Mouse (Mus musculus): ENCODE results near the gene Tmem38b. TPM values are rescaled to one million over a fixed set of nuclear protein-coding genes. Genes with fewer than 3 reads are reported as not detected.

Tmem38b gene
- polyA plus RNA-seq, 1 experiment, result not detected

DNA sequence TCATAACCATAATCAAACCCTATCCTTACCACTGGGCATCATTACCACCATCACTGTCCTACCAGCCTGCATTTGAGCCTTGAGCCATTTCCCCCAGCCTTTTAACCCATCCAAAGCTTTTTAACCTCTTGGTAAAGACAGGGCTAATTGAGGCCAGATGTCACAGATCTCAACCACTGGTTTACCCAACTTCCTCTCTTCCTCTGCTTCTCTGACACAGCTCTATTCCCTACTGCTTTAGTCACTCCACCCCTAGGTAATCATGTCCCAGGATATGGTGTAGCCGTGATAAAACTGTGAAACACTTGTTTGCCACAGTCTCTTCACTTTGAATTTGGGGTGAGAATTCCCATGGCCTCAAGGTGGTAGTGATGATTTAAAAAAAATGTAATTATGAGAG, 69.5 kb downstream of the Tmem38b start:
- Histone ChIP-seq H3K4me1 (ENCODE audit: control insufficient read depth, insufficient read depth, low read length) (no peaks in the 10 kb centered on the region), H3K4me3 (ENCODE audit: insufficient read depth, low read depth, low read length) (no peak overlapping the region), H3K27ac (ENCODE audit: insufficient read depth, low read depth, low read length) (no peak overlapping the region)
- TF ChIP-seq POLR2A (IDR thresholded peaks at IDR 0.05; ENCODE audit: insufficient read depth, low read depth, low read length) (no peak), CTCF (IDR thresholded peaks at IDR 0.05; ENCODE audit: insufficient read depth, low read depth, low read length) (no peak)
- 91% methylated on average over 1 of the region's 1 CpGs for WGBS

DNA sequence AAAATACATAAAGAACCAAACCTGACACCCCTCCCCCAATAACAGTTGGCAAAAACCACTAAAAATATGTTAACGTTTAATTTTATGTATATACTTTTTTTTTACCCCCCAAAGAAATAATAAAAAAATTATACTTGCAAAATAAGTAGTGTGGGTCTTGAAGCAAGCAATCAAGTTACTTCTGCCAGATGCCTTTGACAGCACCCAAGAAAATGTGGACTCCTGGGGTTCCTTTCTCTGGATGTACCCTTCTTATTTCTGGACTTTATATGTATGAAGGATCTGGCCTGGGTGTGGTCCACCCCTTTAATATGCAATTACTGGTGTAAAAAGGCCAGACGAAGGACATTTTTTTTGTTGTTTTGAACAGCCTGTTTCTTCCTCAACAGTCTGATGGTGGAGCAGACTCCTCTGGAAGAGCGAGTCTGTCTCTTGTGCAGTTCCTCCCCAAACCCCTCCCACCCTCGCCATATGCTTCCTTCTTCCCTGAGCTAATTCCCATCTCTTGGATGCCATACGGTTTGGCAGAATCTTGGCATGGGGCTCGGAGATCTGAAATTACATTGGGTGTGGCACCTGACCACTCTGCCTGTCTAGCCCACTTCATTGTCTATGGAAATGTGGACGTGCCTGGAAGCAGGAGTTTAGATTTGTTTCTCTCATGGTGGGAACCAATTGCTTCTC, 70.4 kb downstream of the Tmem38b start:
- 88% methylated on average over 7 of the region's 7 CpGs for WGBS
- H3K27ac ChIP-seq (ENCODE audit: insufficient read depth, low read depth, low read length), result no peak overlapping the region
- H3K4me1 ChIP-seq (ENCODE audit: control insufficient read depth, insufficient read depth, low read length), result no peaks in the 10 kb centered on the region
- no peak overlapping the region for H3K4me3 ChIP-seq (ENCODE audit: insufficient read depth, low read depth, low read length)
- TF ChIP-seq POLR2A (IDR thresholded peaks at IDR 0.05; ENCODE audit: insufficient read depth, low read depth, low read length), result no peak
- TF ChIP-seq CTCF (IDR thresholded peaks at IDR 0.05; ENCODE audit: insufficient read depth, low read depth, low read length), result no peak

DNA sequence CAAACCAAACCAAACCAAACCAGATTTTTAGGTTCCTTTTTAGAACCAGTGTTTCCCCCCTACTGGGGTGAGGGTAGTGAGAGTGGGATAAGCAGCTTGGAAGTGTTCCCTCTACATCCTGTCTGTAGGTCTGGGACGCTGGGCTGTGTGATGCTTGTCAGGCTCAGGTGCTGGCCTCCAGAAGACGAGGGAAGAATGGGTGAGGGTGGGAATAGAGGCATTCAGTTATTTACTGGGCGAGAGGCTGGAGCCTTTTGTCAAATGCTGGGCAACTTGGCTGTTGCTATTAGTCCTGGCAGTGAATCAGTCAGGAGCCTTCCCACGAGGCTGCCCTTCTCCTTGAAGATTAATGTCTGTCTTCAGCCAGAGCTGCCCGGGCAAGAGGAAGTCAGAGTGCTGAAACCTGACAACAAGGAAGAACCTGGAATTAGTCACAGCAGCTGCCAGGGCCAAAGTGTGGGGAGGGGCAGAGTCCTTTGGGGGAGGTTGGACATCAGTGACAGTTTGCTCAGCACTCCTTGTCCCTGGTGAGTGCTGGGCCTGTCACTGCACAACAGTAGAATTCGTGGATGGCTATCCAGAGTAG, 74.6 kb downstream of the Tmem38b start:
- 61% methylated on average over 6 of the region's 6 CpGs for WGBS
- H3K27ac ChIP-seq (ENCODE audit: insufficient read depth, low read depth, low read length), result no peak overlapping the region
- TF ChIP-seq POLR2A (IDR thresholded peaks at IDR 0.05; ENCODE audit: insufficient read depth, low read depth, low read length) (no peak), CTCF (IDR thresholded peaks at IDR 0.05; ENCODE audit: insufficient read depth, low read depth, low read length) (no peak)

DNA sequence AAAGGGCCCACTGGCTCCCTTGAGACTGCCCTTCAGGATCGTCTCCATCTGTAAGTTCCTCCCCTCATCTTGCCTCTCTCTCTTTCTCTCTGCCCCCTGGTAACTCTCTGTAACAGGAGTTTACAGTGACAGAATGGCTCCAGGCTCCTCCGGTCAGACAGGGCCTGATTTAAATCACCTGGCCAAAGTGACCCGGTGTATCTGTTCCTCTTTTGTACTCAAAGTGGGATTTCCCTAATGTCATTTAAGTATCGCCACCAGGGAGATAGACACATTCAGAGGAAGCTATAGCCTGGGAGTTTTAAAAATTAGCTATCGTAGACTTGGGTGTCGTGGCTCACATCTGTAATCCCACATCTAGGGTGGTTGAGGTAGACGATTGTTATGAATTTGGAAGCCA, 78.5 kb downstream of the Tmem38b start:
- Histone ChIP-seq H3K27ac (ENCODE audit: insufficient read depth, low read depth, low read length) (no peak overlapping the region), H3K4me1 (ENCODE audit: control insufficient read depth, insufficient read depth, low read length) (no peaks in the 10 kb centered on the region), H3K4me3 (ENCODE audit: insufficient read depth, low read depth, low read length) (no peak overlapping the region)
- TF ChIP-seq CTCF (IDR thresholded peaks at IDR 0.05; ENCODE audit: insufficient read depth, low read depth, low read length) (no peak), POLR2A (IDR thresholded peaks at IDR 0.05; ENCODE audit: insufficient read depth, low read depth, low read length) (no peak)
- 95% methylated on average over 7 of the region's 7 CpGs for WGBS

More for the DNA sequence above, 74.6 kb downstream of the Tmem38b start:
- Histone ChIP-seq H3K4me3 (ENCODE audit: insufficient read depth, low read depth, low read length) (no peak overlapping the region), H3K4me1 (ENCODE audit: control insufficient read depth, insufficient read depth, low read length) (no peaks in the 10 kb centered on the region)

DNA sequence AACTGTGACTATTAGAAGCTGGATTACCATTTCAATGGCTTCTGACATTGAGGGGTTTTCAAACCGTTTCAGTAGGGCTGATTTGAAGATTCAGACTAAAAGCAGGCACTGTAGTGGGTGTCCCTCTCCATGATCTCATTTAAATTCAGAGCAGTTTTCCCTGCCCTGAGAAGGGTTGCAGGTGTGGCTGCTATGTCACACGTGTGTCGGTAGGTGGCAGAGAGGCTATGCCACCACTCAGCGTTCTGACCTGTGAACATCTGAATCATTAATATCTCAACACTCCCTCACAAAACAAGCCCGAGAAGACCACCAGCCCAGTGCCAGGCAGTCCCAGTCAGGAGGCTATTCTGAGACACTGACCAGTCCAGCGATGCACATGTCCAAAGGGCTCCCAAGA, 79.7 kb downstream of the Tmem38b start:
- 46% methylated on average over 6 of the region's 6 CpGs for WGBS
- Histone ChIP-seq H3K27ac (ENCODE audit: insufficient read depth, low read depth, low read length) (no peak overlapping the region), H3K4me3 (ENCODE audit: insufficient read depth, low read depth, low read length) (no peak overlapping the region), H3K4me1 (ENCODE audit: control insufficient read depth, insufficient read depth, low read length) (no peaks in the 10 kb centered on the region)
- TF ChIP-seq POLR2A (IDR thresholded peaks at IDR 0.05; ENCODE audit: insufficient read depth, low read depth, low read length) (no peak), CTCF (IDR thresholded peaks at IDR 0.05; ENCODE audit: insufficient read depth, low read depth, low read length) (no peak)

DNA sequence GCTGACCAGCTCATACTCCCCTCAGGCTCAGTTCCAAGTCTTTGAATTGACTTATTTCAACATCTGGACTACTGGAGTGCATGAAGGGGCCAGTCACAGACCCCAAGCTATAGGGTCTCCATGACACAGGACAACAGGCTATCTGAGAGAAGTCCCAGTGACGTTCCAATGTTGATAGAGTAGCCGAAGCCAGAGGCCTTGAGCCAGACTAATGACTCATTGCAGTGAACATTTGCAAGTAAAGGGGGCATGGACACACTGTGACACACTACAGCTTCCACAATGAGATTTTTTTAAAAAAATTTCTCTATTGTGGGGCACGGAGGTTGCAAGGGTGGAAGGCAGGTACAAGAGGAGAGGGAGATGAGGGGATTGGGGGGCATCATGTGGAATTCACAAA, 81.2 kb downstream of the Tmem38b start:
- H3K4me1 ChIP-seq (ENCODE audit: control insufficient read depth, insufficient read depth, low read length), result no peaks in the 10 kb centered on the region
- no peak overlapping the region for H3K4me3 ChIP-seq (ENCODE audit: insufficient read depth, low read depth, low read length)
- no peak overlapping the region for H3K27ac ChIP-seq (ENCODE audit: insufficient read depth, low read depth, low read length)
- no peak for TF ChIP-seq POLR2A (IDR thresholded peaks at IDR 0.05; ENCODE audit: insufficient read depth, low read depth, low read length)
- TF ChIP-seq CTCF (IDR thresholded peaks at IDR 0.05; ENCODE audit: insufficient read depth, low read depth, low read length), result no peak
- 90% methylated on average over 3 of the region's 3 CpGs for WGBS

Other genes with a start within 250 kb of the Tmem38b start
- not detected in 2 replicates for gene Fsd1l, start 194.6 kb upstream of the Tmem38b start, polyA plus RNA-seq (2012; ENCODE audit: insufficient read depth, insufficient read length, low replicate concordance, missing spikeins)
- gene Fktn, start 112.0 kb upstream of the Tmem38b start, polyA plus RNA-seq (2012; ENCODE audit: insufficient read depth, insufficient read length, low replicate concordance, missing spikeins), result not detected in 2 replicates
- not detected in 2 replicates for gene Tal2, start 46.3 kb upstream of the Tmem38b start, polyA plus RNA-seq (2012; ENCODE audit: insufficient read depth, insufficient read length, low replicate concordance, missing spikeins)

Data from olfactory bulb, adult 2 months (tissue).